Mouse (Mus musculus): ENCODE measurements around the gene Klhl40.

DNA sequence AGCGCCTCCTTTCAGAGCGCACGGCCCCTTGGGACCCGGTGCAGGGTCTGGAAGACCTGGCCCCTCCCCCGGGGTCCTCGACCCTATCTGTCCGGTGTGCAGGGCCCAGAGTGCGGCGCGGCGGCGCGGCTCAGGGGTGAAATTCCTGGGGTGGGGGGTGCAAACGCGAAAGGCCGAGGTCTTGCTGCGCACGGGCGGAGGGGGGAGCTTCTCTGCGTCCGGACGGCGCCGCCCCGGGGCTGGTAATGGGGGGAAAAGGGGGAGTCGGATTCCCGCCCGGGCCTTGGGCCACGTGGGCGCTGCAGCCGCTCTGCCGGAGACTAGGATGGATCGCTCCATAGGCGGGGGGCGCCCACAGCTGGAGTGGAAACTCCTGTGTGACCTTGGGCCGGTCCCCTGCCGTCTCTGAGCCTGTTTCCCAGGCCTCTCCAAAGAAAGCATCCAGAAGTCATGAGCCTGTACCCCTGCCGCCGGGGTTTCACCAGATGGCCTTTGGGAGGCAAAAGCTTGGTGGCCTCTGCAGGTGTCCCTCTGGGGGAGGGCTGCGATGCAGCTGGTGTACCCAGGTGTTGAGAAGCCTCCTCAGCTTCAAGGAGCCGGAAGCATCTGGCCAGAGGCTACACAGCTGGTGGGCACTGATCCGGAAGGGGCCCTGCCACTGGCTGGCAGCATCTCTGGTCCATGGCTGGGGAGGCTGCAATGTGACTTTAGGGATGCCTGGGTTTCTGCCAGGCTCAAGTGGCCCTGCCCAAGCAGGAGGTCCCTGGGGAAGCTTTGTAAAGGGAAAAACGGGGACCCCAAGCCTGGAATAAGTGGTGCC is 16.9 kb upstream of the Klhl40 start:
- TF ChIP-seq POLR2A (IDR thresholded peaks at IDR 0.05; ENCODE audit: extremely low read depth, insufficient read depth, low read length) = no peak
- TF ChIP-seq CTCF (IDR thresholded peaks at IDR 0.05; ENCODE audit: low read depth, low read length) = no peak

Data from liver, adult 2 months (tissue).